In the genomic region with DNA sequence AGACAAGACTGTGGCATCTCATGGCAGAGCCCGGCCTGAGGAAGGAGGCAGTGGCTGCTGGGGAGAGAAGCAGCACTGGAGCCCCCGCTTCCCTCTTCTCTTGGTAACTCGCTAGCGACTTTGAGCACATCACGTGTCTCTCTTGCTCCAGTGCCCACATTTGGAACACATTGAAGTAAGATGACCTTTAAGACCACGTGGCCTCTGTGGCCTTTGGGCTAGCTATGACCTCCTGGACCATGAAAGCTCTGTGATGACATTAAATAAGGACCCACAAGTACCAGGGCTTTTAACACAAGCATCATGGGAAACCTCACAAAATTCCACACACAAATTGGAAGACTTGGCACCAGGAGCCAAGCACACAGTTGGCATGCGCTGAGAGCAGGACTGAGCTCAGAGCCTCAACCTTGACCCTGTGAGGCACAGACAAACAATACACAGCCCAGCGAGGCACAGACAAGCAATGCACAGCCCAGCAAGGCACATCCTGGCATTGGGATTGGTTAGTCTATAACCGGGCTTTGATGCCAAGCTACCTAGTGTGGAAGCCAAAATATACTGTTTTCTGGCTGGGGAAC, we compare ENCODE assay signal across 13 mouse cellular contexts.
DNase-seq lines count a peak whose midpoint lies in the region; ATAC-seq and TF ChIP-seq lines count a peak whose summit lies in the region.
"Had no signal": no experiment of that assay in that cellular context is flagged by ENCODE, and none has a peak within 500 bp of the region (broad histone marks: within the 10 kb centered on the region; RNA-seq: fewer than 3 reads in every experiment).

No protein-coding gene starts in this region.

- 0 out of 2 replicates have a peak overlapping the region, but pooled peaks have one; percentile 1 for H3K9ac ChIP-seq in liver, adult 2 months (ENCODE audit: low read depth, low read length)
- no peak overlapping the region for H3K9ac ChIP-seq in liver, embryonic 12.5 days
- H3K9ac ChIP-seq: embryonic facial prominence, embryonic 12.5 days had no signal

- peaks cover 8% of the 10 kb centered on the region for H3K4me1 ChIP-seq in liver, adult 2 months (ENCODE audit: control insufficient read depth, insufficient read depth, low read length)
- H3K4me1 ChIP-seq in liver, embryonic 12.5 days, result no peaks in the 10 kb centered on the region
- H3K4me1 ChIP-seq: embryonic facial prominence, embryonic 12.5 days had no signal

- H3K27me3 ChIP-seq in liver, adult 2 months (ENCODE audit: control insufficient read depth, insufficient read depth, low read length), result no peaks in the 10 kb centered on the region
- no peaks in the 10 kb centered on the region for H3K27me3 ChIP-seq in liver, embryonic 12.5 days (replicated peaks)
- H3K27me3 ChIP-seq: embryonic facial prominence, embryonic 12.5 days had no signal

- 20% methylated on average over 9 of the region's 9 CpGs for WGBS in liver, adult 2 months
- WGBS in liver, embryonic 12.5 days (ENCODE audit: insufficient replicate concordance), result 69% methylated on average over 9 of the region's 9 CpGs

- no peak overlapping the region for H3K4me2 ChIP-seq in liver, embryonic 12.5 days
- H3K4me2 ChIP-seq: embryonic facial prominence, embryonic 12.5 days; heart, embryonic 11.5 days had no signal

- no peaks in the 10 kb centered on the region for H3K79me2 ChIP-seq in liver, adult 2 months (ENCODE audit: control insufficient read depth, insufficient read depth, low read length)

- no peaks in the 10 kb centered on the region for H3K9me3 ChIP-seq in liver, embryonic 12.5 days (replicated peaks)
- H3K9me3 ChIP-seq: embryonic facial prominence, embryonic 12.5 days had no signal

- no peak for ATAC-seq in liver, embryonic 12.5 days

- no peaks in the 10 kb centered on the region for H3K36me3 ChIP-seq in liver, adult 2 months (ENCODE audit: control insufficient read depth, insufficient read depth, low read length)
- no peaks in the 10 kb centered on the region for H3K36me3 ChIP-seq in liver, embryonic 12.5 days
- H3K36me3 ChIP-seq: embryonic facial prominence, embryonic 12.5 days had no signal

- peak; percentile 7 for DNase-seq in embryo, embryonic 10 days (ENCODE audit: low spot score)
- no peak for DNase-seq in embryo, embryonic 11 days
- peak; percentile 91 for DNase-seq in liver, adult 2 months (ENCODE audit: extremely low read depth, low read depth, low spot score)
- DNase-seq in cerebellum, adult 9-11 months, result peak; percentile 72
- peak; percentile 64 to 69 for DNase-seq in kidney, postnatal 36 days
- no peak for DNase-seq in layer of hippocampus, adult 9-11 months
- DNase-seq in right cerebral cortex, postnatal 25 days, result no peak
- DNase-seq: liver; lung, postnatal 4 days; thymus, postnatal 14 days had no signal

- no peak overlapping the region for H3K4me3 ChIP-seq in liver, adult 2 months (ENCODE audit: insufficient read depth, low read depth, low read length)
- no peak overlapping the region for H3K4me3 ChIP-seq in liver, embryonic 12.5 days
- H3K4me3 ChIP-seq: embryonic facial prominence, embryonic 12.5 days had no signal

- peak overlapping the region; percentile 82 for H3K27ac ChIP-seq in liver, adult 2 months (replicated peaks; ENCODE audit: insufficient read depth, low read depth, low read length)
- H3K27ac ChIP-seq in liver, embryonic 12.5 days, result no peak overlapping the region
- H3K27ac ChIP-seq: embryonic facial prominence, embryonic 12.5 days had no signal

- TF ChIP-seq CTCF in liver, adult 2 months (IDR thresholded peaks at IDR 0.05; ENCODE audit: low read depth, low read length), result no peak

- no peak for TF ChIP-seq POLR2A in liver, adult 2 months (IDR thresholded peaks at IDR 0.05; ENCODE audit: extremely low read depth, insufficient read depth, low read length)

Comparison
In these comparisons a context has a peak if more than half of its experiments do, and no peak if none do; other contexts are left out.
1. DNase-seq: peak in embryo, embryonic 10 days (single experiment), liver, adult 2 months (single experiment), cerebellum, adult 9-11 months (single experiment) and kidney, postnatal 36 days (2 of 2); none in embryo, embryonic 11 days (single experiment), layer of hippocampus, adult 9-11 months (single experiment) and right cerebral cortex, postnatal 25 days (single experiment).